Mouse (Mus musculus) urinary bladder, postnatal 36 days (tissue): ENCODE measurements around the gene Col4a2.
"Not testable (repeated sequence)": the region's sequence is repeated elsewhere in the genome, so short reads cannot be mapped to it uniquely, and the experiment has no call there.

Experiments
- DNase-seq, 2 experiments: peaks; one replicate each; pipeline ENCODE4 v3.0.0; 2022; ENCODE audit warnings: low spot score in 2 of 2, mixed read lengths in 1 of 2

The Col4a2 gene

DNA sequence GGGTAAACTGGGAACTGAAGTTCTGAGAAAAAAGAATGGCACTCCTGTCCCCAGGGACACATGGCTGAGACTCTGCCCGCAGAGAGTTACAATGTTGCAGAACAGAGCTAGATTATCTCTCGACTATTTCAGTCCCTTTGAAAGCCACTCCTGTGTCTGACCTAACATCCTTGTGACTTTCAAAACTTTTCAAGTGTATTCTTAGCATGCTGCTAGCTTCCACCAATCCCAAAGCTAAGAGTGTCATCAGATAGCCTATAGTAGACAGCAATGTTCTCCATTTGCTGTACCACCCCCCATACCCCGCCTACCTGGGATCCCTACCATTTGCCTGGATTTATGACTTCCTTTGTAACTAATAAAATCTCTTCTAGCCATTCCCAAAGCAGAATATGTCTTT is 169.9 kb downstream of the Col4a2 start:
- no peak for DNase-seq

DNA sequence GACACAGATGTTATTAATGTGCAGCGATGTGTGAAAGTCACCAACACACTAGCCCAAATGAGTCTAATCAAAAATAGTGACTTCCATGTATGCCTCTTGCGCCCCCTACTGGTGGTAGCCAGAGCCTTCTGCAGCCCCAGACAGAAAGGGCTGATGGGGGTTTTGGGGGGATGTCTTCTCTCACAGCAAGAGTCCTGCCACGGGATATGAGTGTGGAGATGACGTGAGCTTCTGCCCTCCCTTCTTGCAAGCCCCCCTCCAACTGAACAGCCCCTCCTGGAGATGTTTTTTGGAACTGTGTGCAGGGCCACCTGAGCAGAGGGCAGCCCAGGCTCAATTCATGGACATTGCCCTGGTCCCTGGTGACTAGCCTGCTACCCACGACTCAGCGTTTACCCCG is 173.5 kb downstream of the Col4a2 start:
- peak; percentile 62 to 63 for DNase-seq

DNA sequence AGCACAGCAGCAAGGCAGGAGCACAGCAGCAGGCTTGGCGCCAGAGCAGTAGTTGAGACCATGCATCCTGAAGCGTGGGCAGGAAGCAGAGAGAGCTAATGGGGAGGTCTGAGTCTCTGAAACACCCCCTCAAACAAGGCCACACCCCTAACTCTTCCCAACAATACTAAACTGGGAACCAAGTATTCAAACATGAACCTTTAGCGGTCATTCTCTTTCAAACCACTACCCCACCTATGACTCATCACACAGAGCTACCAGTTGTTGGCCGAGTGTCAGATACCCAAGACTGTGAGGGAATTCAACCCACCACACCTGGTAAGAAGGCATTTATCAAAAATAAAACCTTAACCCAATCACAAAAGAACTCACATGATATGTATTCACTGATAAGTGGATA is 174.6 kb downstream of the Col4a2 start:
- no peak for DNase-seq

DNA sequence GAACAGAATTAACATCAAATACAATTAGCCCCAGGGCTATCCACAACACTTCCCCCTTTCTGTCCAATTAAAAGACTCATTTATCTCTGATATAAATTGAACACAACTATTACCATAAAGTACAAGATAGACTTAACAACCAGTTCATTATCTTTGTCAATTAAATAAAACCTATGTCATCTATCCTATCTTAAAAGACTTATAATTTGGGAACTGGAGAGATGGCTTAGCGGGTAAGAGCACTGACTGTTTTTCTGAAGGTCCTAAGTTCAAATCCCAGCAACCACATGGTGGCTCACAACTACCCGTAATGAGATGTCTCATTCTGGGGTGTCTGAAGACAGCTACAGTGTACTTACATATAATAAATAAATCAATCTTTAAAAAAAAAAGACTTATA is 179.7 kb downstream of the Col4a2 start:
- DNase-seq = not testable (repeated sequence)

DNA sequence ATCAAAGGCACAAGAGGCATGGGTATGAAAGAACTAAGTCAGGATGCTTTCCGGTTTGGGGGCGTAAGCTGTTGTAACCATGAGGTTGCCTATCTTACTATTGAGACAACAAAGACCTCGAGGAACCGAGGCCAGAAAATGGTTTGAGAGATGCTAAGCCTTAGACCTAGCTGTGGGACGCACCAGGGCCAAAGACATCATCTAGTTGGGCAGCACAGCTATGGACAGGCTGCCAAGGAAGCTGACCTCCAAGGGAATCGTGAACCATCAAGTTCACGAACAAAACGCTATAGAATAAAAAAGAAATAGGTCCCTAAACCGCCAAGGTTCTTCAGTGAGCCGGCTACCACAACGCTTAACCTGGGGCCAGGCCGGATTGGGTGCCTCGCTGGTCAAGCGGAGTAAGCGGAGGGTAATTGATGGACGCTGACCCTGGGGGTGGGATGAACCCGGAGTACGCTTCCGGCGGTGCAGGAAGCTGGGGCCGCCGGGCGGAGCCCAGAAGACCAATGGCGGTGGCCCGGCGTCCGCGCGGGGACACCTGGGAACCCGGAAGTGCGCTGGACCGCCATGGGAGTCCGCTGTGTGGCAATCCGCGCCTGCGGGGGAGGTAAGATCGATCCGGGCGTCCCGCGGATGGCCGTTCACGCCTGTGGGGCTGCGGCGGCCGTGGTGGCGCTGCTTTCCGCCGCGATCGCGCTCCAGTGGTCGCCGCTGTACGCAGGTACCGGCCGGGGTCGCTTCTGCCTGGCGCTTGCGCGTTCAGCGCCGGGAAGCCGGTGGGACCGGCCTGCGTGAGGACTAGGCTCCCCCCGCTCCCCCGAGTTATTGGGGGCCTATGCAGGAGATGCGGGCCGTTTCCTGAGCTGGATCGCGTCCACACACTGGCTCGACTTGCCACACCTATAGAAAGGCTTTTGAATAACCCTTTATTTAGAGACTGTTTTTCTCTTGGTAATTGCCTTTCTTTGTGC is 184.7 kb downstream of the Col4a2 start, which contains the start of gene Naxd:
Gene Naxd, plus strand, starts transcription at position 490 of the 974 bp plus-strand sequence.
- DNase-seq = peak; percentile 81 to 92

DNA sequence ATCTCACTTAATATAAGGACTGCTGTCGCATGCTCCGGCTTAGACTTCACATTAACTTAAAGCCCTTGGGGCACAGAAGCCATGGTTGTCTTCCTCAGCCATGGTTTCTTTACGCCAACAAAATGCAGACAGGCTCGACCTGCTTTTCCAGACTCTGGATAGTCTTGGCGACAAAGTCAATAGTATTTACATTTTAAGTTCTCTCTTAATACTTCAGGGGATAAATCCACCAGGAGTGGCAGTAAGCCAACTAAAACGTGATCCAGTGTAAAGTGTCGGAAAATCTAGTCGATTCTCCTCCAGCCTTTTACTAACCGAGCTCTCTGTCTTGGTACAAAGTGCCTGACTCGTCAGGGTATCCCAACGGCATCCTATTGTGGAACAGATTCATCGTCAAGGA is 185.7 kb downstream of the Col4a2 start:
- DNase-seq = no peak
